Mouse (Mus musculus): ENCODE results near the gene Cnot4. TPM values are rescaled to one million over a fixed set of nuclear protein-coding genes. Genes with fewer than 3 reads are reported as not detected.

Gene Cnot4
- polyA plus RNA-seq (2014; fragmentation: Illumina TruSeq; extraction: RNeasy Lipid Tissue Mini Kit (QIAGEN cat#74804); ENCODE audit: low read depth, low replicate concordance): 13.5 TPM

GRCm38 (mm10) chr6:35133579-35134488, at the start of gene Cnot4:
Gene Cnot4 (minus strand): TSS chr6:35133724.

GRCm38 (mm10) chr6:35176979-35177649, 43.6 kb upstream of the Cnot4 start, which contains the start of gene Nup205:
Gene Nup205 (plus strand): TSS chr6:35177421.

GRCm38 (mm10) chr6:34988081-34988761, 145.3 kb downstream of the Cnot4 start, which contains the start of gene Slc23a4:
Gene Slc23a4 (minus strand): TSS chr6:34988404.

Other genes with a start within 250 kb of the Cnot4 start
- 7.9 TPM for gene Wdr91, start 222.8 kb downstream of the Cnot4 start, polyA plus RNA-seq (2014; fragmentation: Illumina TruSeq; extraction: RNeasy Lipid Tissue Mini Kit (QIAGEN cat#74804); ENCODE audit: low read depth, low replicate concordance)
- not detected for gene Stra8, start 213.6 kb downstream of the Cnot4 start, polyA plus RNA-seq (2014; fragmentation: Illumina TruSeq; extraction: RNeasy Lipid Tissue Mini Kit (QIAGEN cat#74804); ENCODE audit: low read depth, low replicate concordance)
- gene Slc23a4, start 145.3 kb downstream of the Cnot4 start, polyA plus RNA-seq (2014; fragmentation: Illumina TruSeq; extraction: RNeasy Lipid Tissue Mini Kit (QIAGEN cat#74804); ENCODE audit: low read depth, low replicate concordance): not detected
- gene Nup205, start 43.7 kb upstream of the Cnot4 start, polyA plus RNA-seq (2014; fragmentation: Illumina TruSeq; extraction: RNeasy Lipid Tissue Mini Kit (QIAGEN cat#74804); ENCODE audit: low read depth, low replicate concordance): 5.2 TPM
- 0.11 TPM for gene Slc13a4, start 174.4 kb upstream of the Cnot4 start, polyA plus RNA-seq (2014; fragmentation: Illumina TruSeq; extraction: RNeasy Lipid Tissue Mini Kit (QIAGEN cat#74804); ENCODE audit: low read depth, low replicate concordance)
- gene Fam180a, start 192.4 kb upstream of the Cnot4 start, polyA plus RNA-seq (2014; fragmentation: Illumina TruSeq; extraction: RNeasy Lipid Tissue Mini Kit (QIAGEN cat#74804); ENCODE audit: low read depth, low replicate concordance): 2.1 TPM

Measured in liver, adult 10 weeks (tissue).